ENCODE assay signal across 20 mouse cellular contexts in genomic region chr8:40019281-40019943, GRCm38 (mm10).
A peak's percentile ranks its signal among the peaks of the same experiment; 100 is the strongest.
DNase-seq lines count a peak whose midpoint lies in the region; ATAC-seq and TF ChIP-seq lines count a peak whose summit lies in the region.
"Had no signal": no experiment of that assay in that cellular context is flagged by ENCODE, and none has a peak within 500 bp of the region (broad histone marks: within the 10 kb centered on the region; RNA-seq: fewer than 3 reads in every experiment).

No protein-coding gene starts in this region.

- 70% methylated on average over 5 of the region's 5 CpGs for WGBS in heart, embryonic 13.5 days
- WGBS in lung, embryonic 14.5 days, result 74% methylated on average over 5 of the region's 5 CpGs
- 58% methylated on average over 5 of the region's 5 CpGs for WGBS in lung, postnatal 0 days
- 30% methylated on average over 5 of the region's 5 CpGs for WGBS in intestine, postnatal 0 days
- 93% methylated on average over 5 of the region's 5 CpGs for WGBS in forebrain, embryonic 10.5 days

- peaks cover 4% of the 10 kb centered on the region for H3K4me1 ChIP-seq in heart, embryonic 13.5 days
- no peaks in the 10 kb centered on the region for H3K4me1 ChIP-seq in lung, embryonic 14.5 days (ENCODE audit: insufficient read depth)
- no peaks in the 10 kb centered on the region for H3K4me1 ChIP-seq in lung, postnatal 0 days (ENCODE audit: insufficient read depth, low read depth, low read length)
- no peaks in the 10 kb centered on the region for H3K4me1 ChIP-seq in intestine, postnatal 0 days (replicated peaks; ENCODE audit: control insufficient read depth, insufficient read depth, low read length)
- no peaks in the 10 kb centered on the region for H3K4me1 ChIP-seq in forebrain, embryonic 10.5 days
- H3K4me1 ChIP-seq: embryonic facial prominence, embryonic 12.5 days; forebrain, embryonic 12.5 days; hindbrain, embryonic 10.5 days had no signal

- H3K9ac ChIP-seq in heart, embryonic 13.5 days, result no peak overlapping the region
- no peak overlapping the region for H3K9ac ChIP-seq in lung, embryonic 14.5 days
- no peak overlapping the region for H3K9ac ChIP-seq in lung, postnatal 0 days (replicated peaks; ENCODE audit: low read depth)
- H3K9ac ChIP-seq in intestine, postnatal 0 days (ENCODE audit: low read depth, low read length), result no peak overlapping the region
- H3K9ac ChIP-seq: embryonic facial prominence, embryonic 12.5 days; forebrain, embryonic 12.5 days; hindbrain, embryonic 14.5 days had no signal

- TF ChIP-seq CTCF in lung, embryonic 14.5 days (IDR thresholded peaks at IDR 0.05; ENCODE audit: low read depth), result no peak
- TF ChIP-seq CTCF in lung, postnatal 0 days (IDR thresholded peaks at IDR 0.05), result no peak
- TF ChIP-seq CTCF in brain, embryonic 14.5 days (IDR thresholded peaks at IDR 0.05; ENCODE audit: borderline replicate concordance, extremely low read depth, insufficient read depth, insufficient read length), result no peak
- TF ChIP-seq CTCF in intestine, postnatal 0 days (IDR thresholded peaks at IDR 0.05; ENCODE audit: low read depth), result no peak

- no peak for ATAC-seq in heart, embryonic 13.5 days (ENCODE audit: extremely low read depth, insufficient number of reproducible peaks, low FRiP score, low TSS enrichment)
- ATAC-seq in lung, embryonic 14.5 days (ENCODE audit: insufficient read depth), result no peak
- no peak for ATAC-seq in lung, postnatal 0 days
- peak; percentile 96 for ATAC-seq in intestine, postnatal 0 days
- ATAC-seq: forebrain, embryonic 16.5 days had no signal

- TF ChIP-seq POLR2A in brain, embryonic 14.5 days (IDR thresholded peaks at IDR 0.05; ENCODE audit: borderline replicate concordance, extremely low read depth, insufficient read depth, insufficient read length, poor library complexity, severe bottlenecking), result no peak

- TF ChIP-seq EP300 in lung, postnatal 0 days (IDR thresholded peaks at IDR 0.05), result no peak

- no peaks in the 10 kb centered on the region for H3K27me3 ChIP-seq in heart, embryonic 13.5 days (replicated peaks)
- no peaks in the 10 kb centered on the region for H3K27me3 ChIP-seq in lung, embryonic 14.5 days (ENCODE audit: insufficient read depth, low read length)
- H3K27me3 ChIP-seq in lung, postnatal 0 days (replicated peaks; ENCODE audit: insufficient read depth, low read length), result no peaks in the 10 kb centered on the region
- no peaks in the 10 kb centered on the region for H3K27me3 ChIP-seq in intestine, postnatal 0 days (replicated peaks; ENCODE audit: control insufficient read depth, insufficient read depth, low read length)
- no peaks in the 10 kb centered on the region for H3K27me3 ChIP-seq in forebrain, embryonic 10.5 days (ENCODE audit: poor library complexity, severe bottlenecking)
- H3K27me3 ChIP-seq: embryonic facial prominence, embryonic 12.5 days; forebrain, embryonic 12.5 days had no signal

- no peaks in the 10 kb centered on the region for H3K9me3 ChIP-seq in heart, embryonic 13.5 days
- no peaks in the 10 kb centered on the region for H3K9me3 ChIP-seq in lung, embryonic 14.5 days (ENCODE audit: low read depth, low read length)
- H3K9me3 ChIP-seq in lung, postnatal 0 days (ENCODE audit: low read length), result no peaks in the 10 kb centered on the region
- no peaks in the 10 kb centered on the region for H3K9me3 ChIP-seq in intestine, postnatal 0 days (ENCODE audit: control insufficient read depth)
- H3K9me3 ChIP-seq in forebrain, embryonic 10.5 days, result no peaks in the 10 kb centered on the region
- H3K9me3 ChIP-seq: embryonic facial prominence, embryonic 12.5 days; forebrain, embryonic 12.5 days; hindbrain, embryonic 10.5 days had no signal

- no peak overlapping the region for H3K4me3 ChIP-seq in heart, embryonic 13.5 days
- no peak overlapping the region for H3K4me3 ChIP-seq in lung, embryonic 14.5 days (ENCODE audit: low read depth, low read length)
- no peak overlapping the region for H3K4me3 ChIP-seq in lung, postnatal 0 days (ENCODE audit: low read depth, low read length)
- H3K4me3 ChIP-seq in intestine, postnatal 0 days (ENCODE audit: low read depth, low read length), result no peak overlapping the region
- H3K4me3 ChIP-seq in forebrain, embryonic 10.5 days, result no peak overlapping the region
- H3K4me3 ChIP-seq: embryonic facial prominence, embryonic 12.5 days; forebrain, embryonic 12.5 days; heart, adult 2 months; hindbrain, embryonic 10.5 days had no signal

- no peak for DNase-seq in heart, adult 8-10 months (ENCODE audit: low spot score)
- peak; percentile 2 for DNase-seq in lung, embryonic 14.5 days
- DNase-seq in lung, postnatal 0 days (ENCODE audit: low spot score), result no peak
- peak; percentile 4 for DNase-seq in brain, embryonic 14.5 days (ENCODE audit: low read depth)
- no peak for DNase-seq in forebrain, embryonic 10.5 days (ENCODE audit: extremely low spot score, low spot score)
- DNase-seq: adrenal gland, adult 2 months; adrenal gland, postnatal 25 days; cerebellum, adult 2 months; cerebellum, postnatal 14 days; gastrocnemius, postnatal 10 days; heart, adult 2 months; heart, postnatal 14 days; kidney, adult 18-20 months had no signal

- no peak overlapping the region for H3K4me2 ChIP-seq in heart, embryonic 13.5 days
- H3K4me2 ChIP-seq in lung, embryonic 14.5 days, result no peak overlapping the region
- H3K4me2 ChIP-seq in lung, postnatal 0 days (replicated peaks; ENCODE audit: low read depth, low read length), result no peak overlapping the region
- H3K4me2 ChIP-seq in intestine, postnatal 0 days (replicated peaks; ENCODE audit: low read depth), result no peak overlapping the region; the same call in 1 of the 2 replicates
- H3K4me2 ChIP-seq: embryonic facial prominence, embryonic 12.5 days; forebrain, embryonic 12.5 days; hindbrain, embryonic 14.5 days had no signal

- H3K36me3 ChIP-seq in heart, embryonic 13.5 days, result no peaks in the 10 kb centered on the region
- no peaks in the 10 kb centered on the region for H3K36me3 ChIP-seq in lung, embryonic 14.5 days (ENCODE audit: insufficient read depth)
- H3K36me3 ChIP-seq in lung, postnatal 0 days (ENCODE audit: insufficient read depth, low read length), result no peaks in the 10 kb centered on the region
- H3K36me3 ChIP-seq in intestine, postnatal 0 days (ENCODE audit: control insufficient read depth, insufficient read depth), result no peaks in the 10 kb centered on the region
- H3K36me3 ChIP-seq in forebrain, embryonic 10.5 days (replicated peaks), result no peaks in the 10 kb centered on the region
- H3K36me3 ChIP-seq: embryonic facial prominence, embryonic 12.5 days; forebrain, embryonic 12.5 days; hindbrain, embryonic 10.5 days had no signal

- H3K27ac ChIP-seq in heart, embryonic 13.5 days (replicated peaks), result peak overlapping the region; percentile 50
- no peak overlapping the region for H3K27ac ChIP-seq in lung, embryonic 14.5 days (ENCODE audit: low read depth)
- H3K27ac ChIP-seq in lung, postnatal 0 days (ENCODE audit: low read length), result no peak overlapping the region
- H3K27ac ChIP-seq in intestine, postnatal 0 days (ENCODE audit: low read depth, low read length), result peak overlapping the region; percentile 46; the same call in 1 of the 2 replicates
- no peak overlapping the region for H3K27ac ChIP-seq in forebrain, embryonic 10.5 days
- H3K27ac ChIP-seq: embryonic facial prominence, embryonic 12.5 days; forebrain, embryonic 12.5 days; heart, adult 2 months; hindbrain, embryonic 10.5 days; hindbrain, embryonic 14.5 days had no signal

Comparison
In these comparisons a context has a peak if more than half of its experiments do, and no peak if none do; other contexts are left out.
1. DNase-seq: peak in lung, embryonic 14.5 days (single experiment) and brain, embryonic 14.5 days (single experiment); none in heart, adult 8-10 months (single experiment), lung, postnatal 0 days (single experiment) and forebrain, embryonic 10.5 days (single experiment).
2. H3K27ac ChIP-seq: peak in heart, embryonic 13.5 days (single experiment) and intestine, postnatal 0 days (single experiment); none in lung, embryonic 14.5 days (single experiment), lung, postnatal 0 days (single experiment) and forebrain, embryonic 10.5 days (single experiment).